Mouse (Mus musculus): ENCODE results near the gene Supt4a. TPM values are rescaled to one million over a fixed set of nuclear protein-coding genes. Genes with fewer than 3 reads are reported as not detected.

The Supt4a gene
- polyA plus RNA-seq, 1 experiment = 62.2 TPM

GRCm38 (mm10) chr11:87753255-87753654 lies 15.9 kb downstream of the Supt4a start:
- Histone ChIP-seq H3K27me3 (ENCODE audit: control insufficient read depth, insufficient read depth, low read length) (no peaks in the 10 kb centered on the region), H3K4me3 (ENCODE audit: extremely low read depth, insufficient read depth, insufficient read length) (peak overlapping the region; percentile 70; the same call in 1 of the 2 replicates), H3K36me3 (ENCODE audit: control insufficient read depth, insufficient read depth, low read length) (peaks cover 18% of the 10 kb centered on the region), H3K27ac (ENCODE audit: insufficient read depth, low read length) (peak overlapping the region; percentile 98), H3K4me1 (ENCODE audit: control insufficient read depth, insufficient read depth, insufficient read length) (peaks cover 23% of the 10 kb centered on the region; the same call in 1 of the 2 replicates)
- WGBS = 18% methylated on average over 8 of the region's 8 CpGs
- DNase-seq (ENCODE audit: low read depth in 1 of 2, low spot score in 2 of 2) = no peak
- TF ChIP-seq POLR2A (IDR thresholded peaks at IDR 0.05; ENCODE audit: low read depth, low read length) = no peak
- no peak for TF ChIP-seq CTCF (IDR thresholded peaks at IDR 0.05; ENCODE audit: extremely low read depth, insufficient read depth, insufficient read length, insufficient replicate concordance)

GRCm38 (mm10) chr11:87753891-87754501 lies 16.6 kb downstream of the Supt4a start:
- Histone ChIP-seq H3K36me3 (ENCODE audit: control insufficient read depth, insufficient read depth, low read length) (peaks cover 18% of the 10 kb centered on the region), H3K4me1 (ENCODE audit: control insufficient read depth, insufficient read depth, insufficient read length) (peaks cover 22% of the 10 kb centered on the region; the same call in 1 of the 2 replicates), H3K4me3 (ENCODE audit: extremely low read depth, insufficient read depth, insufficient read length) (peak overlapping the region; percentile 70), H3K27ac (ENCODE audit: insufficient read depth, low read length) (peak overlapping the region; percentile 98), H3K27me3 (ENCODE audit: control insufficient read depth, insufficient read depth, low read length) (no peaks in the 10 kb centered on the region)
- TF ChIP-seq CTCF (IDR thresholded peaks at IDR 0.05; ENCODE audit: extremely low read depth, insufficient read depth, insufficient read length, insufficient replicate concordance) (no peak), POLR2A (IDR thresholded peaks at IDR 0.05; ENCODE audit: low read depth, low read length) (no peak)
- no peak for DNase-seq (ENCODE audit: low read depth in 1 of 2, low spot score in 2 of 2)
- WGBS = 13% methylated on average over 5 of the region's 5 CpGs

- H3K27me3 ChIP-seq (ENCODE audit: control insufficient read depth, insufficient read depth, low read length) = no peaks in the 10 kb centered on the region
- DNase-seq (ENCODE audit: low read depth in 1 of 2, low spot score in 2 of 2) = peak; percentile 87 to 91
- peak overlapping the region; percentile 98 for H3K27ac ChIP-seq (ENCODE audit: insufficient read depth, low read length)
- peak overlapping the region; percentile 70 for H3K4me3 ChIP-seq (ENCODE audit: extremely low read depth, insufficient read depth, insufficient read length)
- peaks cover 22% of the 10 kb centered on the region; the same call in 1 of the 2 replicates for H3K4me1 ChIP-seq (ENCODE audit: control insufficient read depth, insufficient read depth, insufficient read length)
- TF ChIP-seq CTCF (IDR thresholded peaks at IDR 0.05; ENCODE audit: extremely low read depth, insufficient read depth, insufficient read length, insufficient replicate concordance) (no peak), POLR2A (IDR thresholded peaks at IDR 0.05; ENCODE audit: low read depth, low read length) (no peak; the same call in 1 of the 2 replicates)
- H3K36me3 ChIP-seq (ENCODE audit: control insufficient read depth, insufficient read depth, low read length) = peaks cover 18% of the 10 kb centered on the region
- 7% methylated on average over 5 of the region's 5 CpGs for WGBS
Measured at GRCm38 (mm10) chr11:87754603-87755002, 17.3 kb downstream of the Supt4a start.

- peaks cover 21% of the 10 kb centered on the region; the same call in 1 of the 2 replicates for H3K4me1 ChIP-seq (ENCODE audit: control insufficient read depth, insufficient read depth, insufficient read length)
- DNase-seq (ENCODE audit: low read depth in 1 of 2, low spot score in 2 of 2) = peak; percentile 98 to 99
- 3% methylated on average over 17 of the region's 17 CpGs for WGBS
- H3K36me3 ChIP-seq (ENCODE audit: control insufficient read depth, insufficient read depth, low read length) = peaks cover 18% of the 10 kb centered on the region
- H3K4me3 ChIP-seq (ENCODE audit: extremely low read depth, insufficient read depth, insufficient read length) = peak overlapping the region; percentile 85
- TF ChIP-seq POLR2A (IDR thresholded peaks at IDR 0.05; ENCODE audit: low read depth, low read length) (peak; percentile 99), CTCF (IDR thresholded peaks at IDR 0.05; ENCODE audit: extremely low read depth, insufficient read depth, insufficient read length, insufficient replicate concordance) (no peak)
- peak overlapping the region; percentile 98 for H3K27ac ChIP-seq (ENCODE audit: insufficient read depth, low read length)
- H3K27me3 ChIP-seq (ENCODE audit: control insufficient read depth, insufficient read depth, low read length) = no peaks in the 10 kb centered on the region
Measured at GRCm38 (mm10) chr11:87755360-87756017, 18.1 kb downstream of the Supt4a start.

- Histone ChIP-seq H3K4me1 (ENCODE audit: control insufficient read depth, insufficient read depth, insufficient read length) (peaks cover 18% of the 10 kb centered on the region; the same call in 1 of the 2 replicates), H3K27me3 (ENCODE audit: control insufficient read depth, insufficient read depth, low read length) (no peaks in the 10 kb centered on the region), H3K36me3 (ENCODE audit: control insufficient read depth, insufficient read depth, low read length) (peaks cover 18% of the 10 kb centered on the region), H3K27ac (ENCODE audit: insufficient read depth, low read length) (peak overlapping the region; percentile 98), H3K4me3 (ENCODE audit: extremely low read depth, insufficient read depth, insufficient read length) (peak overlapping the region; percentile 85)
- peak; percentile 64 to 83 for DNase-seq (ENCODE audit: low read depth in 1 of 2, low spot score in 2 of 2)
- TF ChIP-seq POLR2A (IDR thresholded peaks at IDR 0.05; ENCODE audit: low read depth, low read length) (peak; percentile 5), CTCF (IDR thresholded peaks at IDR 0.05; ENCODE audit: extremely low read depth, insufficient read depth, insufficient read length, insufficient replicate concordance) (no peak)
- 4% methylated on average over 15 of the region's 15 CpGs for WGBS
Measured at GRCm38 (mm10) chr11:87756251-87756820, 19.0 kb downstream of the Supt4a start.

- Histone ChIP-seq H3K36me3 (ENCODE audit: control insufficient read depth, insufficient read depth, low read length) (peaks cover 18% of the 10 kb centered on the region), H3K4me3 (ENCODE audit: extremely low read depth, insufficient read depth, insufficient read length) (peak overlapping the region; percentile 85), H3K27ac (ENCODE audit: insufficient read depth, low read length) (peak overlapping the region; percentile 98), H3K4me1 (ENCODE audit: control insufficient read depth, insufficient read depth, insufficient read length) (peaks cover 17% of the 10 kb centered on the region; the same call in 1 of the 2 replicates), H3K27me3 (ENCODE audit: control insufficient read depth, insufficient read depth, low read length) (no peaks in the 10 kb centered on the region)
- DNase-seq (ENCODE audit: low read depth in 1 of 2, low spot score in 2 of 2) = peak; percentile 54
- 6% methylated on average over 25 of the region's 25 CpGs for WGBS
- no peak for TF ChIP-seq POLR2A (IDR thresholded peaks at IDR 0.05; ENCODE audit: low read depth, low read length)
- no peak for TF ChIP-seq CTCF (IDR thresholded peaks at IDR 0.05; ENCODE audit: extremely low read depth, insufficient read depth, insufficient read length, insufficient replicate concordance)
Measured at GRCm38 (mm10) chr11:87757001-87757954, 19.9 kb downstream of the Supt4a start.
